Mouse (Mus musculus) kidney, adult 2 months (tissue): ENCODE results near the gene Wdr34.

ENCODE experiments used
- CTCF ChIP-seq: fragments of 200-500 bp; conservative IDR thresholded peaks from 2 replicates; pipeline ENCODE4 v1.5.1; 2011; ENCODE audit warnings: low read depth, mild to moderate bottlenecking, control low read depth, low read length, moderate library complexity, mixed read lengths; ENCODE audit not compliant: insufficient read depth, insufficient read length
- POLR2A ChIP-seq: fragments of 200-500 bp; IDR thresholded peaks from one replicate; pipeline ENCODE4 v1.6.1; 2011; ENCODE audit warnings: low read depth, low read length, control low read depth

DNA sequence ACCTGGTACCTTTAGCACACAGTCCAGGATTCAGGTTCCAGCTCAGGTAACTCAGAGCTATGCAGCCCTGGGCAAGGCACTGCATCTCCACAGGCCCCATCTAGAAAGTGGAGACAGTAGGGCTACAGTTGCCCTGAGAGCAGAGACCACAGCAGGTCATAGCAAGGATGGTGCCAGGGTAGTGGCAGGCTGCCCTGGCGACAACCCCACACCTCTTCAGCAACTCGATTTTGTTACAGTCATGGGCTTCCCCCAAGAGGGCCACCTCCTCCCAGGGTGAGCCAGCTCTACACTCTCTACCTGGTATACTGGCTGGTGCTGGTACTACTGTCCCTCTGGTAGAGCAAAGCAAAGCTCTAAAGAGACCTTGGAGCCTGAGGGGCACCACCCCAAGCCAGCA lies 10.9 kb downstream of the Wdr34 start:
- TF ChIP-seq POLR2A (no peak), CTCF (no peak)
